Mouse (Mus musculus): ENCODE results near the gene Camk1g.

The Camk1g gene

DNA sequence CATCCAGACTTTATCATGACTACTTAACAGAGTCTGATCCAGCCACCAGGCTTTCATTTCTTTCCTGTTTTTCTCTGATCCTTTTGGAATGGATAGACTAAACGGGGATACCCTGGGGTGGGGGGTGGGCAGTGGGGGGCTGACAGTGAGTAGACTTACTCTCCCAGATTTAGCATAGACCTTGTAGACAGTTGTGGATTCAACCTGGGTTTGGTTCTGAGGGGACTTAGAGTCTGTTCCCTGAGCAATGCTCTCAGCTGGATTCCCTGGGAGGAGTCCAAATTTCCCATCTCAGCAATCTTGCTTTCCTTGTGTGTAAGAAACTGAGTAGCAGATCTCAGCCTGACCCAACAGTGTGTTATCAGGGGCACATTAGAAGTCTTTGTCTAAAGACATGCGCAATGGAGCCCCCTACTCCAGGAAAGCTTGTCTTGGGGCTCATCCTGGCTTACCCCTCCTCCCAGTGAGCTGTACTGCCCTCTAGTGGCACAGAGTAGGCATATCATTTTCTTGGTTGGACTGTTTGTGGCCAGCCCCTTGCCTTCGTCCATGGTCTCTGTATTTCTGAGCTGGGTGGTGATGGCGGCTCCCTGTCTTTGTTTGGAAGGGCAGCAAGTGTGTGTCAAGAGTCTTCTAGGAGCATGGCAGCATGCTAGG is 6.5 kb upstream of the Camk1g start:
- peak; percentile 58 for DNase-seq (ENCODE audit: low read depth, low spot score)

DNA sequence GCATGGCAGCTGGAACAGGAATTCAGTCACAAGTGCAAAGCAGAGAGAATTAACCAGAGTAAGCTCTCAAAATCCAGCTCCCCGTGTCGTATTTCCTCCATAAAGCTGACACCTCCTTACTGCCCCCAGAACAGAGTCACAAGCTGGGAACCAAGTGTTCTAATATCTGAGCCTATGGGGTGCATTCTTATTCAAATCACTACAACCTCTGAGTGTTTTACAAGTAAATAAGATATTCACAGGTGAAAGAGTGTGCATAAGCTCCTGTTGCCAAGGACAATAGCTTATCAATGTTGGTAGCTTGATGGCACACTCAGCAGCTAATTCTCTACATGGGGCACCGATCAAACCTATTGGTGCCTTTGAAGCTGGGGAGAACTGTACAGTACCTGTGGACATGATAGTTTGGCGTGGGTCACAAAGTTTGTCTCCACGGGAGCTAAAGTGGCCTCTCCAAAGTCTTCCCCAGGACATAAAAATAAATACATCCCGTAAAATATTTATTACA is 3.9 kb upstream of the Camk1g start:
- DNase-seq (ENCODE audit: low read depth, low spot score) = no peak

- DNase-seq (ENCODE audit: low read depth, low spot score) = no peak
Measured at GRCm38 (mm10) chr1:193369091-193369490, 1.0 kb downstream of the Camk1g start.

DNA sequence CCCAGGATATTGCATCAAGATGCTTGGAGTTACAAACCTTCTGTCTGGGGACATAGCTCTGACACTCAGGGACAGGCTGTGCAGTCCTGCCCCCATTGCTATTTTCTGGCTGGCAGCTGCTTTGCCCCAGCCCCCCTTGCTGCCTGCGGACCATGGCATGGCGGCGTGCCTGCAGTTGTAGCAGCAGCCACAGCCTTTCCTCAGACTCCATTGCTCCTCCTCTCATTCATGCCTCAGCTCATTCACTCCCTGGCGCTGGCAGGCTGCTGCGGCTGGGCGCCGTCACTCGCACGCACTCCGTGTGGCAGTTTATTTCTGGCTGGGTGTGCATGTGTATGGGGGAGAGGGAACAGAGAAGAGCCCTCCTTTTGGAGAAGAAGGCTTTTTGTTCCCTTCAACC is 2.0 kb downstream of the Camk1g start:
- no peak for DNase-seq (ENCODE audit: low read depth, low spot score)

DNA sequence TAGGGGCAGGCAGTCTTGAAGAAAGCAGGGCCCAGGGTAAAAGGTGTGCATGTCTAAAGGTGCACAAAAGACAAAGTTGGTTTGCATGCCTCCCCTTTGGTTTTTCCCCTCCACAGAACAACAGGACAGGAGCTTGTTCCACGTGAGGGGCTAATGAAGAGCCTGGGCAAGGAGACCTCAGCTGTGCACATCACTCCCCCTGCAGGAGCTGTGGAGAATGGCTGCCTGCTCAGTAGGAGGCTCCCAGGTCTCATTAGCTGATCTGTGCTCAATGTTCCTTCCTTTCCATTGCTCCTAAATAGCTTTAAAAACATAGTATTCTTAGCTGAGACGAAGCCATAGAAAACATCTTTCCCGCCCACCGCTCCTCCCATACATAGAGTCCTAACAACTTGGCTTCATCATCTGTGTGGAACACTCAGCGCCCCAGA is 6.3 kb downstream of the Camk1g start:
- no peak for DNase-seq (ENCODE audit: low read depth, low spot score)

- no peak for DNase-seq (ENCODE audit: low read depth, low spot score)
Measured at GRCm38 (mm10) chr1:193362078-193362477, 8.0 kb downstream of the Camk1g start.

- DNase-seq (ENCODE audit: low read depth, low spot score) = no peak
Measured at GRCm38 (mm10) chr1:193361181-193361580, 8.9 kb downstream of the Camk1g start.

DNA sequence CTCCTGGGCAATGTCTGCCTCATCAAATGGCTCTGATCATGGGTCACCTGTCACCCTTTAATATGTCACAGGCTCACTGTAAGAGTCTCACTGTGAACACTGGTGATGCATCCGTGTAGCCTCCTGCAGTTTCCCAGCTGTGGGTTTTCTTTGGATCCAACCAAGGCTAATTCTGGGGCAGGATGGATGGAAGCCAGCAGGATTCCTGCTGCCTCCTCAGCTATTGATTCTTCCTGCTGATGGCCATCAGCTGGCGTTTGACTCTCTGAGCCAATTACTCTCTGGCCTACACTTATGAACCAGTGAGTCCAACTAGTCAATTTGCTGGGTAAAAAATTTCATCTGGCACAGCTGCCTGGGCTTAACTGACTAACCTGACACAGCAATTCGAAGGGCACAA is 10.9 kb downstream of the Camk1g start:
- DNase-seq (ENCODE audit: low read depth, low spot score) = no peak

DNA sequence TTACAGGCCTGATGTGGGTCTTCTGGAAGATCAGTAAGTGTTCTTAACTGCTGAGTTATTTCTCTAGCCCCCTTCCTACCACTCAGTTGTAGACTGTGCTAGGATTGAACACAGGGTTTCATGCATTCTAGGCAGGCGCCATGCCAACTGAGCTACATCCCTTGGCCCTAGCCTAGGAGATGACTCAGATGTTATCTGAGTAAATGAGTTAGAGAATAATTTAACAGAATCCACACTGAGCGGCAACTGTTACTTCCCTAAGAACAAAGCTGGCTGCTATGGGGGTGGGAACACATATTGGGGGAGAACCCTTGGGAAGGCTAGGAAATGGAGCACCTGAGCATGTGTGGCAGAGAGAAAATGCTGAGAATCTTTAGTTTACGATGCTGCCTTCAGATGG is 18.5 kb downstream of the Camk1g start:
- DNase-seq (ENCODE audit: low read depth, low spot score) = no peak

GRCm38 (mm10) chr1:193350546-193350801 is 19.6 kb downstream of the Camk1g start:
- no peak for DNase-seq (ENCODE audit: low read depth, low spot score)

- no peak for DNase-seq (ENCODE audit: low read depth, low spot score)
Measured at GRCm38 (mm10) chr1:193349702-193350545, 20.2 kb downstream of the Camk1g start.

DNA sequence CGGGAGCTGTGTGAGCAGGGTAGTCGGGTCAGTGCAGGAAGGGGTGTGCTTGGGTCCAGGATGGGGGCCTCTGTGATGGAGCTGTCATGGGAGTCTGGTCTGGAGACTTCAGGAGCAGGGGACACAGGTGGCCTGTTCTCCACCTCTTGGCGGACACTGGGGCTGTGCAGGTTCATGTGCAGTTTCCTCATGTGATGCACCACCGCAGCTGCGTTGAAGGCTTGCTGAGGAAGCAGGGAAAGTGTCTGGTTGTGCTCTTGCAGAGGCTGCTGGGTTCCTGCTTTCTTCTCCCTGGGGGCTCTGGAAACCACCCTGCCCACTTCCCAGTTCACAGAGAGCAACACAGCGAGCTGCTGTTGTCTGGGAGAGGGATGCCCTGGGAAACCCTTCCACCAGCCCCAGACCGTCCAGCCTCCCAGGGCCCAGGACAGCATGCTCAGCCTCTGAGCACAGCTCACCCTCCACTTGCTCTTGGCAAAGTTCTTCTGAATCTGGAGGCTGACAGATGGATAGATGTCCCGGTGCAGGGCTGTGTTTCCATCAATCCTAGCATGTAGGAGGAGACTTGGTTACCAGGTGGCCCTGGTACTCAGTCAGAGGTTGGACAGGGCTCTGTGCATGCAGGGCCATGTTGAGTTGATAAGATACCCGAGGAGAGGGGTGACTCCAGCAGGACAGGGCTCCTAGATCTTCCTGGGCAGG is 21.7 kb downstream of the Camk1g start:
- DNase-seq (ENCODE audit: low read depth, low spot score) = no peak

- no peak for DNase-seq (ENCODE audit: low read depth, low spot score)
Measured at GRCm38 (mm10) chr1:193346908-193347307, 23.2 kb downstream of the Camk1g start.

DNA sequence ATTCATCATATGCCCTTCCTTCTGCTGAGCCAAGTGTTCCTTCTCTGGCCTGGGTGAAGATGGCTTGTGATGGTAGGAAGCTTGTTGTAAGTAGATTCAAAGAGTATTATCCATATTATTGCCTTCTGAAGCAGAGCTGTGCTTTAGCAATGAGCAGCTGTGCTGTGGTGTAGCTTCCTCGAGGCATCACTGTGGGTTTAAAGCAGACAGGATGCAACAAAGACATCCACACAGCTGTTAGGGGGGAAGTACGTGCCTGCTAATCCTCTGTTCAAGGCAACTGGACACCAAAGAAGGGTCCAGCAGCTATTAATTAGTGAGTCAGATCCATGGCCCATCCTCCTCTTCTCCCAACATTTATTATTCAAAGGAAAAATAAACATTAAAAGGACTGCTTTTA is 25.1 kb downstream of the Camk1g start:
- no peak for DNase-seq (ENCODE audit: low read depth, low spot score)

GRCm38 (mm10) chr1:193343853-193344252 is 26.2 kb downstream of the Camk1g start:
- no peak for DNase-seq (ENCODE audit: low read depth, low spot score)

DNA sequence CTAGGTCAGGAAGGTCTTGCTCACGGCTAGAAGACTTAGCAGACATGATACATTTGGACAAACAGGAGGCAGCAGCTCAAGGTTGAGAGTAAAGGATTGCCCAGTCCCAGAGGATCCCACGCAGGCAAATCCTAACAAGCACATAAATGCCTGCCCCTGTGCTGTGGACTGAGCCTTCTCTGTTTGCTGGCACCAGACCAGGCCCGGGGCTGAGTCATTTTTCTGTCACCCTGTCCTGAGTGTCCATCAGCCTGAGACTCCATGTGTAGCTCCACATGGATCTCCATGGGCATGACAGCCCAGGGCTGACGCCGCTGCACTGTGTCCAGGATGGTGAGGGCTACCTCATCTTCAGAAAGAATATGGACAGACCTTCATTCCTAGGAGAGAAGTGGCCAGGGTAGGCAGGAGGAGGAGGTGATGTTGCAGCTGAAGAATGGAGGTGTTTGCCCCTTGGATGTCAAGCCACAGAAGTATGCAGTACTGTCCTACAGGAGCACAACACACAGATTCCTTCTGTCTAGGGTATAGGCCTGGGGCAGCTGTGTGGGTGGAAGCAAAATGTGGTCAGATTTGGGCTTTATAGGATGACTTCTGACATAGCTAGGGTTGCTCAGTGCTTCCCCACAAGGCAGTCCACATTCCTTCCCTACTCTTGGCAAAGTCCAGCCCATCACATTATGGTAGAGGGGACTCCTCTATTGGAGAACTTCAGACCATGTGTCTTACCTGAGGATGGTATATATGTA is 27.7 kb downstream of the Camk1g start:
- DNase-seq (ENCODE audit: low read depth, low spot score) = no peak

DNA sequence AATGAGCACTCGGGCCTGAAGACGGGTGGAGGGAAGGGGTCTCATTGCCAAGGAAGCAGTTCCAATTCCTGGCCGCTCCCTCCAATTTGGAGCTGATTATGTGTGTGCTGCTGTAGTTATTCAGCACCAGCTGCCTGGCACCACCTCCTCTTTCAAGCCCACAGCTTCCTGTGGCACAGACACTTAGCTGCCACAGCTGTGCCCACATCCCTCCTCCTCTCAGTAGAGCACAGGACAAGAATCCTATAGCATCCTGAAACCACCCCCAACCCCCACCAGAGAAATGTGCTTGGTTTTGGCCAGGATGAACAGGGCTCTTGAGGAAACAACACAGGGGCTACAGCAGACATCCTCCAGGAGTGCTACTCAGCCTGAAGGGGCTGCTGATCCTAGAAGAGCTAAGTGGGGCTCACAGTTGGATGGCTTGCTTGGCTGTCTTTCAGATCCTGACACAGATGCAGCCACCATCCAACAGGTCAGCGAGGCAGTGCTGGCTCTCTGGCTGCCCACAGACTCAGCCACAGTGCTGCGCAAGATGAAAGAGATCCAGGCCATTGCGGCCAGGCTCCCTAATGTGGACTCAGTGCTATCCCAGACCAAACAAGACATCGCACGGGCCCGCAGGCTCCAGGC is 31.6 kb downstream of the Camk1g start:
- DNase-seq (ENCODE audit: low read depth, low spot score) = no peak

- no peak for DNase-seq (ENCODE audit: low read depth, low spot score)
Measured at GRCm38 (mm10) chr1:193337787-193338310, 32.2 kb downstream of the Camk1g start.

GRCm38 (mm10) chr1:193337018-193337321 is 33.1 kb downstream of the Camk1g start:
- DNase-seq (ENCODE audit: low read depth, low spot score) = no peak

DNA sequence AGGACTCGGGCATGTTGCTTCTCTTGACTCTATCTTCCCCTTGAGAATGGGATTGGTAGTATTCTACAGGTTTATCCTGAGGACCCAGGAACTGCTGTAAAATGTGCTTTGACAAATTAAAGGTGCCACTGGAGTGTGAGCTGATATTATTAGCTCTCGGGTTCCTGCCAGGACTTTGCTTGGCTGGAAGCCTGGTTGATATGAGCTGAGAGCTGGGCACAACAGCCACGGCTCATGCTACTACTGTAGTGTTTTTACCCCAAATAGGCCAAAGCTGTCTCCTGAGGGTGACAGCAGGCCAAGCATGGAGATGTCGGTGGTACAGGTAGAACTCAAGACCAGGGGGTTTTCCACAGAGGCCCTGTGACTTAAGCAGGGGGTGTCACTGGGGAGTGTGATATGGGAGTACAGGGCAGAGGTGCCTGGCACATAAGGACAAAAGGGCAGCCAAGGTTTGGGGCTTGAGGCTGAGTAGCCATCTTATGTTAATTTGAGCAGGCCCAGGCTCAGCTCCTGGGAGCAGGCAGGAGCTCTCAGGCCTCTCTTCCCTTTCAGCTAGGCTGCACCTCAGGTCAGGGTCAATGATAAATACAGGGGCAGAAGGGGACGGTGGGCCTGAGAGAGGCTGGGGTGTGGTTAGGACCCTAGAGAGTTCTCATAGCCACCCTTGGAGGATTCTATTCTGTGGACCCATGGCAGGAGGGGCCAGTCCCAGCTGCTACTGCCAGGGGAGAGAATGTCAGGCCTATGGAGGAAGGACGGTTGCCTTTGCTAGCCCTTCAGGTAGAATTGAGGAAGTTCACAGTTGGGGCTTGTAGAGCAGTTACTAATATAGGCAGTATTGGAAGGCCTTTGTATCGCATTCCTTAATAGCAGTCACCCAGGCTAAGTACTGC is 33.7 kb downstream of the Camk1g start:
- DNase-seq (ENCODE audit: low read depth, low spot score) = no peak
